Mouse (Mus musculus) layer of hippocampus, adult 11-12 months (tissue): ENCODE data around the gene Gm20696.

Experiments used
- DNase-seq: peaks from one replicate; pipeline ENCODE4 v3.0.0; 2022; ENCODE audit warnings: low spot score

Gm20696 gene

GRCm38 (mm10) chr6:99285026-99285425, 381.6 kb downstream of the Gm20696 start:
- no peak for DNase-seq

GRCm38 (mm10) chr6:99284019-99284418, 382.6 kb downstream of the Gm20696 start:
- no peak for DNase-seq

GRCm38 (mm10) chr6:99282866-99283657, 383.5 kb downstream of the Gm20696 start:
- DNase-seq: no peak

GRCm38 (mm10) chr6:99281433-99281832, 385.2 kb downstream of the Gm20696 start:
- DNase-seq: no peak

- no peak for DNase-seq
These were observed 386.0 kb downstream of the Gm20696 start for GRCm38 (mm10) chr6:99280619-99281018.

GRCm38 (mm10) chr6:99277251-99277650, 389.3 kb downstream of the Gm20696 start:
- DNase-seq: no peak

- DNase-seq: no peak
These were observed 390.3 kb downstream of the Gm20696 start for GRCm38 (mm10) chr6:99276297-99276653.

GRCm38 (mm10) chr6:99275381-99276296, 391.0 kb downstream of the Gm20696 start:
- DNase-seq: no peak

GRCm38 (mm10) chr6:99274667-99275066, 391.9 kb downstream of the Gm20696 start:
- DNase-seq: no peak

GRCm38 (mm10) chr6:99274222-99274621, 392.4 kb downstream of the Gm20696 start:
- no peak for DNase-seq

GRCm38 (mm10) chr6:99273177-99273576, 393.4 kb downstream of the Gm20696 start:
- no peak for DNase-seq

GRCm38 (mm10) chr6:99272174-99272573, 394.4 kb downstream of the Gm20696 start:
- DNase-seq: no peak

GRCm38 (mm10) chr6:99271741-99272140, 394.9 kb downstream of the Gm20696 start:
- DNase-seq: no peak

- no peak for DNase-seq
These were observed 396.7 kb downstream of the Gm20696 start for GRCm38 (mm10) chr6:99269921-99270320.

GRCm38 (mm10) chr6:99268171-99269061, 398.2 kb downstream of the Gm20696 start:
- DNase-seq: peak; percentile 19

- no peak for DNase-seq
These were observed 400.5 kb downstream of the Gm20696 start for GRCm38 (mm10) chr6:99265945-99266656.

- DNase-seq: no peak
These were observed 401.4 kb downstream of the Gm20696 start for GRCm38 (mm10) chr6:99265173-99265572.

- no peak for DNase-seq
These were observed 402.2 kb downstream of the Gm20696 start for GRCm38 (mm10) chr6:99264192-99265093.

GRCm38 (mm10) chr6:99263886-99264185, 402.8 kb downstream of the Gm20696 start:
- no peak for DNase-seq

GRCm38 (mm10) chr6:99263061-99263885, 403.3 kb downstream of the Gm20696 start:
- DNase-seq: no peak
